Comparison of ENCODE assay signal across 13 mouse cellular contexts in the genomic region with DNA sequence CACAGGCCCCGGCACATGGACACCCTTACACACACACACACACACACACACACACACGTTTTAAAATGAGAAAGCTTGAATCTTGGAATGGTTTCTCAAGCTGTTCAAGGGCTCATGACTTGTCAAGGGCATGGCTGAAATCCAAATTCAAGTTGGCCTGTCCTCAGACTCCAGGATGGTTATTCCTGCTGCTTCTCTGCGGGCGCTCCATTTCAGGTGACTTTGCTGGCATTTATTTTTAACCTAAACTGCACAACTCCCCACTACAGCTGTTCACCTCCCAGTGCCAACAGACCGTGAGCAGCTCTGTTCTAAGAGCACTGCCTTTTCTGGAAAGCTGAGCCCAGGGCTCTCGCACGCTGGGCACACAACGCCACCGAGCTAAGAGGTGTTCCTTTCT. TPM values are rescaled to one million over a fixed set of nuclear protein-coding genes. Genes with fewer than 3 reads are reported as not detected.
DNase-seq lines count a peak whose midpoint lies in the region; ATAC-seq lines count a peak whose summit lies in the region.
"Had no signal": no experiment of that assay in that cellular context is flagged by ENCODE, and none has a peak within 500 bp of the region (broad histone marks: within the 10 kb centered on the region; RNA-seq: fewer than 3 reads in every experiment).

No protein-coding gene starts in this region.

- no peak for ATAC-seq in cerebellum, adult (ENCODE audit: insufficient number of reproducible peaks, low FRiP score, low TSS enrichment)

- peak; percentile 31 for DNase-seq in cerebellum, adult 11-12 months
- peak; percentile 21 for DNase-seq in layer of hippocampus, adult 11-12 months (ENCODE audit: low spot score)
- DNase-seq in layer of hippocampus, adult 8-10 months (ENCODE audit: low spot score in 2 of 2): no peak
- DNase-seq in heart, adult 8-10 months (ENCODE audit: low spot score): peak; percentile 55
- DNase-seq in lung, postnatal 25 days (ENCODE audit: low spot score): peak; percentile 31
- DNase-seq in layer of hippocampus, postnatal 25 days (ENCODE audit: extremely low spot score in 1 of 2, low spot score in 1 of 2): no peak
- no peak for DNase-seq in layer of hippocampus, postnatal 10 days (ENCODE audit: low spot score in 2 of 2)
- DNase-seq: liver, embryonic 13.5 days; midbrain, embryonic 14.5 days; thymus, postnatal 14 days had no signal

RNA-seq across cellular contexts. Expression of a gene that starts 31.3 kb away (rescaled TPM):
- 1 to 10 TPM in 3 of 4 experiments, under 1 TPM in 1; 0.82 to 1.6 (median 1.3) TPM for total RNA-seq in layer of hippocampus, adult 8-10 months (2022)
- under 1 TPM in 1 of 4 experiments, not detected in 3; 0.22 TPM for total RNA-seq in heart, adult 8-10 months (2022)
- under 1 TPM; 0.62 to 0.89 TPM for total RNA-seq in layer of hippocampus, postnatal 25 days (2021)
- 1 to 10 TPM; 1.1 to 1.3 TPM for total RNA-seq in layer of hippocampus, postnatal 10 days (2021)
- total RNA-seq: adrenal gland, adult 18-20 months; granulocyte monocyte progenitor cell, adult 5-6 weeks had no signal

RNA-seq across cellular contexts. Expression of a gene that starts 41.5 kb away (rescaled TPM):
- 100 to 1,000 TPM; 115 to 138 (median 124) TPM for total RNA-seq in layer of hippocampus, adult 8-10 months (2022)
- 10 to 100 TPM; 67.8 to 79.9 (median 75.9) TPM for total RNA-seq in heart, adult 8-10 months (2022)
- total RNA-seq in layer of hippocampus, postnatal 25 days (2021): 100 to 1,000 TPM; 132 to 153 TPM
- total RNA-seq in layer of hippocampus, postnatal 10 days (2021): 100 to 1,000 TPM; 153 to 164 TPM

Comparison
In these comparisons a context has a peak if more than half of its experiments do, and no peak if none do; other contexts are left out.
1. DNase-seq: peak in cerebellum, adult 11-12 months (single experiment), layer of hippocampus, adult 11-12 months (single experiment), heart, adult 8-10 months (single experiment) and lung, postnatal 25 days (single experiment); none in layer of hippocampus, adult 8-10 months (0 of 2), layer of hippocampus, postnatal 25 days (0 of 2) and layer of hippocampus, postnatal 10 days (0 of 2).